Mouse (Mus musculus) CH12.LX (cell line): ENCODE data around the gene Pip4k2c. TPM values are rescaled to one million over a fixed set of nuclear protein-coding genes. Genes with fewer than 3 reads are reported as not detected.

Experiments
- DNase-seq: peaks from one replicate; pipeline ENCODE4 v3.0.0-alpha.2; 2013; ENCODE audit errors: extremely low read depth
- H3K27ac ChIP-seq: 2 replicates; pipeline ENCODE4 v1.5.1; 2012; ENCODE audit warnings: low read depth, mild to moderate bottlenecking, control low read depth, moderate library complexity; ENCODE audit not compliant: insufficient read depth
- H3K27me3 ChIP-seq: replicated peaks from 2 replicates; pipeline ENCODE3; 2012; ENCODE audit warnings: inconsistent platforms
- H3K36me3 ChIP-seq, 2 experiments: replicated peaks in 1 of 2; 2 replicates each; pipeline versions ENCODE3 to v1.6.1; 2012; ENCODE audit warnings: inconsistent platforms in 1 of 2, low read length in 1 of 2, mild to moderate bottlenecking in 1 of 2, mixed read lengths in 1 of 2, moderate library complexity in 1 of 2; ENCODE audit not compliant: control insufficient read depth in 1 of 2, insufficient read depth in 1 of 2
- H3K4me1 ChIP-seq, 2 experiments: 2 replicates each; pipeline ENCODE4 v1.6.1; 2012; ENCODE audit warnings: inconsistent platforms in 1 of 2, moderate library complexity in 1 of 2; ENCODE audit not compliant: insufficient read depth in 2 of 2, control insufficient read depth in 1 of 2
- H3K4me2 ChIP-seq: 2 replicates; pipeline ENCODE4 v1.6.1; 2012; ENCODE audit warnings: low read depth, mild to moderate bottlenecking, control low read depth; ENCODE audit not compliant: poor library complexity, insufficient read depth, severe bottlenecking
- H3K4me3 ChIP-seq, 3 experiments: fragments of 150-350 bp in 1 of 3; sonication (generic) in 1 of 3; replicated peaks in 1 of 3; 2 replicates each; pipeline versions ENCODE3 to v1.5.1; 2011 to 2012; ENCODE audit warnings: low read depth in 2 of 3, low read length in 2 of 3, mild to moderate bottlenecking in 2 of 3, moderate library complexity in 2 of 3, control low read depth in 1 of 3, improper control_type of control experiment in 1 of 3, inconsistent platforms in 1 of 3, mixed read lengths in 1 of 3; ENCODE audit not compliant: poor library complexity in 1 of 3
- H3K79me2 ChIP-seq: replicated peaks from 2 replicates; pipeline ENCODE4 v1.6.1; 2012; ENCODE audit warnings: mild to moderate bottlenecking, moderate library complexity; ENCODE audit not compliant: control insufficient read depth, poor library complexity, insufficient read depth, severe bottlenecking; ENCODE audit errors: extremely low read depth
- H3K9ac ChIP-seq: 2 replicates; pipeline ENCODE4 v1.6.1; 2012; ENCODE audit warnings: low read depth, mild to moderate bottlenecking, control low read depth, moderate library complexity; ENCODE audit not compliant: insufficient read depth
- H3K9me3 ChIP-seq: replicated peaks from 2 replicates; pipeline ENCODE3; 2012; ENCODE audit warnings: low read length, inconsistent platforms, mixed read lengths
- BHLHE40 ChIP-seq: IDR thresholded peaks from 2 replicates; pipeline ENCODE4 v1.6.1; 2011; ENCODE audit warnings: mild to moderate bottlenecking, low read depth, low read length, improper control_type of control experiment
- CHD1 ChIP-seq: IDR thresholded peaks from 2 replicates; pipeline ENCODE4 v1.6.1; 2012; ENCODE audit warnings: low read depth, low read length, improper control_type of control experiment, inconsistent platforms
- CHD2 ChIP-seq: IDR thresholded peaks from 2 replicates; pipeline ENCODE4 v1.6.1; 2011; ENCODE audit warnings: low read length, improper control_type of control experiment
- CTCF ChIP-seq, 2 experiments: IDR thresholded peaks in 1 of 2; conservative IDR thresholded peaks in 1 of 2; 2 replicates each; pipeline ENCODE4 v1.5.1; 2011 to 2012; ENCODE audit warnings: low read depth in 2 of 2, low read length in 2 of 2, improper control_type of control experiment in 1 of 2, inconsistent platforms in 1 of 2, mild to moderate bottlenecking in 1 of 2, moderate library complexity in 1 of 2
- E2F4 ChIP-seq: IDR thresholded peaks from 2 replicates; pipeline ENCODE4 v1.6.1; 2011; ENCODE audit warnings: low read depth, low read length, improper control_type of control experiment; ENCODE audit not compliant: insufficient replicate concordance
- ELF1 ChIP-seq: IDR thresholded peaks from 2 replicates; pipeline ENCODE4 v1.6.1; 2014; ENCODE audit warnings: low read depth, mild to moderate bottlenecking, inconsistent platforms, low read length, improper control_type of control experiment
- EP300 ChIP-seq: IDR thresholded peaks from 2 replicates; pipeline ENCODE4 v1.6.1; 2011; ENCODE audit warnings: low read length, improper control_type of control experiment
- GABPA ChIP-seq: IDR thresholded peaks from 2 replicates; pipeline ENCODE4 v1.6.1; 2012; ENCODE audit warnings: low read depth, low read length, improper control_type of control experiment, inconsistent platforms; ENCODE audit not compliant: insufficient replicate concordance
- HCFC1 ChIP-seq: IDR thresholded peaks from 2 replicates; pipeline ENCODE4 v1.6.1; 2012; ENCODE audit warnings: low read depth, mild to moderate bottlenecking, inconsistent platforms, low read length, improper control_type of control experiment
- IRF4 ChIP-seq: IDR thresholded peaks from 2 replicates; pipeline ENCODE4 v1.6.1; 2014; ENCODE audit warnings: low read depth, mild to moderate bottlenecking, inconsistent platforms, low read length, improper control_type of control experiment
- KAT2A ChIP-seq: IDR thresholded peaks from 2 replicates; pipeline ENCODE4 v1.6.1; 2012; ENCODE audit warnings: low read length, improper control_type of control experiment, inconsistent platforms; ENCODE audit not compliant: insufficient replicate concordance
- MAFK ChIP-seq: IDR thresholded peaks from 2 replicates; pipeline ENCODE4 v1.6.1; 2011; ENCODE audit warnings: low read length, improper control_type of control experiment; ENCODE audit not compliant: insufficient replicate concordance
- MAZ ChIP-seq: IDR thresholded peaks from 2 replicates; pipeline ENCODE4 v1.6.1; 2012; ENCODE audit warnings: low read depth, mild to moderate bottlenecking, inconsistent platforms, low read length, improper control_type of control experiment, moderate library complexity
- MEF2A ChIP-seq: IDR thresholded peaks from 2 replicates; pipeline ENCODE4 v1.6.1; 2014; ENCODE audit warnings: low read depth, mild to moderate bottlenecking, inconsistent platforms, low read length, improper control_type of control experiment, borderline replicate concordance
- MXI1 ChIP-seq: IDR thresholded peaks from 2 replicates; pipeline ENCODE4 v1.6.1; 2011; ENCODE audit warnings: mild to moderate bottlenecking, low read depth, low read length, improper control_type of control experiment
- MYC ChIP-seq: IDR thresholded peaks from 2 replicates; pipeline ENCODE4 v1.6.1; 2011; ENCODE audit warnings: low read depth, mild to moderate bottlenecking, improper control_type of control experiment, low read length
- NELFE ChIP-seq: IDR thresholded peaks from 2 replicates; pipeline ENCODE4 v1.6.1; 2011; ENCODE audit warnings: low read depth, low read length, improper control_type of control experiment
- NRF1 ChIP-seq: IDR thresholded peaks from 2 replicates; pipeline ENCODE4 v1.6.1; 2014; ENCODE audit warnings: low read depth, mild to moderate bottlenecking, inconsistent platforms, low read length, improper control_type of control experiment, moderate library complexity
- PAX5 ChIP-seq: IDR thresholded peaks from 2 replicates; pipeline ENCODE4 v1.6.1; 2012; ENCODE audit warnings: low read length, inconsistent platforms, mixed read lengths
- POLR2A ChIP-seq: IDR thresholded peaks from 2 replicates; pipeline ENCODE4 v1.6.1; 2011; ENCODE audit warnings: low read depth, mild to moderate bottlenecking, improper control_type of control experiment, low read length
- POLR2AphosphoS2 ChIP-seq: IDR thresholded peaks from 2 replicates; pipeline ENCODE4 v1.6.1; 2011; ENCODE audit warnings: low read depth, low read length, improper control_type of control experiment
- RAD21 ChIP-seq: IDR thresholded peaks from 2 replicates; pipeline ENCODE4 v1.6.1; 2011; ENCODE audit warnings: low read depth, mild to moderate bottlenecking, low read length, improper control_type of control experiment, moderate library complexity
- SIN3A ChIP-seq: IDR thresholded peaks from 2 replicates; pipeline ENCODE4 v1.6.1; 2012; ENCODE audit warnings: low read length, improper control_type of control experiment, inconsistent platforms
- SMC3 ChIP-seq: IDR thresholded peaks from 2 replicates; pipeline ENCODE4 v1.6.1; 2011; ENCODE audit warnings: low read depth, low read length, improper control_type of control experiment
- TBP ChIP-seq: conservative IDR thresholded peaks from 2 replicates; pipeline ENCODE4 v1.6.1; 2011; ENCODE audit warnings: low read depth, low read length, improper control_type of control experiment
- TCF12 ChIP-seq: IDR thresholded peaks from 2 replicates; pipeline ENCODE4 v1.6.1; 2014; ENCODE audit warnings: low read depth, mild to moderate bottlenecking, inconsistent platforms, low read length, improper control_type of control experiment
- UBTF ChIP-seq: IDR thresholded peaks from 2 replicates; pipeline ENCODE4 v1.6.1; 2012; ENCODE audit warnings: low read depth, mild to moderate bottlenecking, inconsistent platforms, low read length, improper control_type of control experiment, moderate library complexity
- USF1 ChIP-seq: IDR thresholded peaks from 2 replicates; pipeline ENCODE4 v1.6.1; 2014; ENCODE audit warnings: low read depth, mild to moderate bottlenecking, inconsistent platforms, low read length, improper control_type of control experiment
- USF2 ChIP-seq: conservative IDR thresholded peaks from 2 replicates; pipeline ENCODE4 v1.6.1; 2011; ENCODE audit warnings: low read depth, low read length, improper control_type of control experiment
- ZC3H11A ChIP-seq: IDR thresholded peaks from 2 replicates; pipeline ENCODE4 v1.6.1; 2012; ENCODE audit warnings: low read depth, mild to moderate bottlenecking, inconsistent platforms, low read length, improper control_type of control experiment
- ZKSCAN1 ChIP-seq: IDR thresholded peaks from 2 replicates; pipeline ENCODE4 v1.6.1; 2012; ENCODE audit warnings: low read depth, inconsistent platforms, low read length, improper control_type of control experiment, borderline replicate concordance
- ZMIZ1 ChIP-seq: IDR thresholded peaks from 2 replicates; pipeline ENCODE4 v1.6.1; 2012; ENCODE audit warnings: low read depth, mild to moderate bottlenecking, inconsistent platforms, low read length, improper control_type of control experiment
- dilution Hi-C: fragments of 300-500 bp; cut with MboI; formaldehyde crosslinking; loops from 2 replicates; pipeline ENCODE4 v1.14.3; 2020; ENCODE audit warnings: low sequenced_read_pairs; ENCODE audit not compliant: extremely low pct_unique_long_range_greater_than_20kb, extremely low pct_ligation_motif_present
- in situ Hi-C: fragments of 300-500 bp; cut with MboI; formaldehyde crosslinking; loops from 3 replicates; pipeline ENCODE4 v1.14.3; 2019; ENCODE audit warnings: low sequenced_read_pairs, low pct_ligation_motif_present, low pct_unique_long_range_greater_than_20kb, mixed read lengths
- polyA plus RNA-seq: library from polyadenylated mRNA; unstranded; fragments of >175 nt; gene quantifications from 2 replicates; pipeline ENCODE4 v1.2.1, GENCODE M21; 2012; ENCODE audit warnings: low read depth; ENCODE audit not compliant: insufficient read length
- total RNA-seq, 2 experiments: library from RNA; depleted of rRNA; stranded (reverse); fragments of 300-350 nt in 1 of 2; fragments of >200 nt in 1 of 2; gene quantifications; 2 replicates each; pipeline ENCODE4 v1.2.3; 2012 to 2014

The Pip4k2c gene
- total and polyA plus RNA-seq, 3 experiments = 13.3 to 24.7 (median 22.7) TPM

DNA sequence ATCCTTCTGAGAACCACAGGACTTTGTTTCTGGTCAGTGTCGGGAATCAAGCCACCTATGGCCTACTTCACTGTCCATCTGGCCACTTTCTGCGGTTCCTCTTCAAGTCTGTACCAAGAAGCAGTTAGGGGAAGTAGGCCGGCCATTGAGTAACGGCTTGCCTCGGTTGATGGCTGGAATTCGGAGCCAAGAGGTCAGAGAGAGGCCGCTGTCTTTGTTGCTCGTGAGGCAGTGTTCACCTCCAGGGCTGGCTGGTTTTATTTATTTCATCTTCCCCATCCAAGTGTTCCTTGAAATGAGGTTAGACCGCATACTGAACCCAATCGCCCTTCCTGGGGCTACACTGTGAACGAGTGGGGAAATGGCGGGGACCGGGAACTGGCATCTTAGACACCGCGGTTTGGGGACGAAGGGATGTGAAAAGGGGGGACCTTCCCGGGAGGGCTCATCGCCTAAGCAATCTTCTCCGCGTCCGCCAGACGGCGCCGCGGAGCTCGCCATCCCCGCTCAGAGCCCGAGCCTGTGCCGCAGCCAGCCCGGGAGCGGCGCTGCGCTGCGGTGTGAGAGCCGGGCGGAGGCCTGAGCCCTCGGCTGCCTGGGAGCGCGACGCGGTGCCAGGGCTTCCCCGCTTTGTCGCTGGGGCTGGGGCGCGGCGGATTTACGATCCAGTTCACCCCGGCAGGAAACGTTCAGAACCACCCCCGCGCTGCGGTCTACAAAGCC, 46.6 kb downstream of the Pip4k2c start, which contains the start of gene B4galnt1:
B4galnt1 (plus strand) TSS at position 595 of the 723 bp plus-strand sequence.
- Histone ChIP-seq H3K4me3 (peak within 1 kb of the TSS; percentile 33 to 77 (median 51)), H3K9me3 (peaks cover 23% of the 10 kb centered on the region), H3K36me3 (peaks cover 0 to under 1% of the 10 kb centered on the region in 2 experiments), H3K27ac (peak within 1 kb of the TSS; percentile 27), H3K4me1 (peaks cover 10 to 15% of the 10 kb centered on the region in 2 experiments), H3K9ac (peak within 1 kb of the TSS; percentile 69), H3K27me3 (peaks cover 3% of the 10 kb centered on the region), H3K4me2 (peak within 1 kb of the TSS; percentile 41), H3K79me2 (no peaks in the 10 kb centered on the region; the same call in 1 of the 2 replicates)
- in situ Hi-C loops (loop anchor here (5.0 kb wide), 1 partner anchor 37 kb away; no protein-coding TSS in a partner anchor), dilution Hi-C loops (no loop called here)
- no peak for DNase-seq
- TF ChIP-seq CHD1 (no peak), CHD2 (no peak), ZC3H11A (no peak), ZMIZ1 (peak; percentile 51; the same call in 1 of the 2 replicates), RAD21 (peak; percentile 19), IRF4 (peak; percentile 76; the same call in 1 of the 2 replicates), POLR2A (peak; percentile 54; the same call in 1 of the 2 replicates), E2F4 (no peak), MEF2A (peak; percentile 12; the same call in 1 of the 2 replicates), TCF12 (peak; percentile 60; the same call in 1 of the 2 replicates), PAX5 (no peak), USF1 (no peak), SMC3 (peak; percentile 75), NRF1 (0 out of 2 replicates have a peak, but pooled peaks have one; percentile 32), ELF1 (peak; percentile 20; the same call in 1 of the 2 replicates), MYC (no peak), NELFE (peak; percentile 59; the same call in 1 of the 2 replicates), CTCF (conservative IDR thresholded peaks at IDR 0.05 in 1 of 2, IDR thresholded peaks at IDR 0.05 in 1 of 2; ENCODE audit: low read depth in 2 of 2, low read length in 2 of 2) (peak; percentile 19 to 96; a peak in 3 of 4 replicates), HCFC1 (peak; percentile 19), SIN3A (no peak), TBP (no peak), MAFK (no peak), EP300 (no peak), MXI1 (peak; percentile 50; the same call in 1 of the 2 replicates), ZKSCAN1 (no peak), BHLHE40 (0 out of 2 replicates have a peak, but pooled peaks have one; percentile 12), USF2 (no peak), POLR2AphosphoS2 (no peak), GABPA (no peak), UBTF (peak; percentile 94), MAZ (peak; percentile 56; the same call in 1 of the 2 replicates), KAT2A (no peak)
